In the genomic region with DNA sequence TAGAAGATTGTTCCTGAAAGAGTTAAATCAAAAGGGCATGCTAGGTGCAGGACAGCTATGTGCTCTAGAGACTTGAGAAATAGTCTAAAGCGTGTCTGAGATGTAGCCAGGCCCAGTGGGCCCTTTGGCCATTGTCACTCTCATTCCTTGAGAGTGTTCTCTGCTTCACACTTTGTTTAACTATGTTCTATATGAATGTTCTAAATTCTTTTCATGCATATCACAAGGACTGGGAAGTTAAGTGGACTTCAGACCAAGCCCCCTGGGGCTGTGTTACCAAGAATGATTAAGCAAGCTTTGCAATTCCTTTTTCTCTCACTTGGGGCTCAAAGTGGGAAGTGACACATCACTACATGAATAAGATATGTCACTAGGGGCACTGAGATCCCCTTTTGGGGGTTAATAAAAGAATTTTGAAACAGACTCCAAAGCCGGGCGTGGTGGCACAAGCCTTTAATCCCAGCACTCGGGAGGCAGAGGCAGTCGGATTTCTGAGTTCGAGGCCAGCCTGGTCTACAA, we compare ENCODE assay signal across 26 mouse cellular contexts. TPM values are rescaled to one million over a fixed set of nuclear protein-coding genes. Genes with fewer than 3 reads are reported as not detected.
"Had no signal": no experiment of that assay in that cellular context is flagged by ENCODE, and none has a peak within 500 bp of the region (broad histone marks: within the 10 kb centered on the region; RNA-seq: fewer than 3 reads in every experiment).

No protein-coding gene starts in this region.

- H3K36me3 ChIP-seq: intestine, embryonic 15.5 days; kidney, embryonic 15.5 days; limb, embryonic 10.5 days; limb, embryonic 13.5 days; liver, embryonic 12.5 days; liver, embryonic 15.5 days; lung, embryonic 15.5 days; midbrain, embryonic 10.5 days; midbrain, embryonic 13.5 days; neural tube, embryonic 13.5 days had no signal

- ATAC-seq: intestine, embryonic 15.5 days; liver, embryonic 12.5 days; midbrain, embryonic 13.5 days; midbrain, embryonic 16.5 days had no signal

- H3K9me3 ChIP-seq: intestine, embryonic 15.5 days; kidney, embryonic 15.5 days; limb, embryonic 10.5 days; limb, embryonic 13.5 days; liver, embryonic 12.5 days; liver, embryonic 15.5 days; lung, embryonic 15.5 days; megakaryocyte, embryonic 14.5 days; midbrain, embryonic 10.5 days; midbrain, embryonic 13.5 days; neural tube, embryonic 13.5 days had no signal

- DNase-seq: kidney, adult 11 months; kidney, adult 8-10 months; kidney, postnatal 10 days; kidney, postnatal 36 days; liver; lung, adult 18-20 months; lung, postnatal 4 days; thymus, postnatal 25 days had no signal

- H3K27me3 ChIP-seq: intestine, embryonic 15.5 days; kidney, embryonic 15.5 days; limb, embryonic 13.5 days; liver, embryonic 12.5 days; liver, embryonic 15.5 days; lung, embryonic 15.5 days; megakaryocyte, embryonic 14.5 days; midbrain, embryonic 13.5 days; neural tube, embryonic 13.5 days had no signal

- H3K27ac ChIP-seq: intestine, embryonic 15.5 days; kidney, embryonic 15.5 days; limb, embryonic 10.5 days; limb, embryonic 13.5 days; liver, embryonic 12.5 days; liver, embryonic 15.5 days; lung, embryonic 15.5 days; midbrain, embryonic 10.5 days; midbrain, embryonic 13.5 days; neural tube, embryonic 13.5 days had no signal

- H3K4me3 ChIP-seq: intestine, embryonic 15.5 days; kidney, embryonic 15.5 days; limb, embryonic 10.5 days; limb, embryonic 13.5 days; liver, embryonic 12.5 days; liver, embryonic 15.5 days; lung, embryonic 15.5 days; midbrain, embryonic 10.5 days; midbrain, embryonic 13.5 days; myocyte; neural tube, embryonic 13.5 days had no signal

- H3K9ac ChIP-seq: intestine, embryonic 15.5 days; kidney, embryonic 15.5 days; limb, embryonic 13.5 days; liver, embryonic 12.5 days; liver, embryonic 15.5 days; lung, embryonic 15.5 days; midbrain, embryonic 13.5 days; neural tube, embryonic 13.5 days had no signal

RNA-seq across cellular contexts. Expression of a gene that starts 43.7 kb away (rescaled TPM):
- total RNA-seq: layer of hippocampus, adult 18-20 months; monocyte, adult 5-6 weeks; neutrophil, adult 5-6 weeks had no signal
- polyA plus RNA-seq: kidney, embryonic 15.5 days; limb, embryonic 10.5 days; limb, embryonic 13.5 days; liver, embryonic 12.5 days; liver, embryonic 15.5 days; myocyte; spleen, adult 2 months; thymus, postnatal 0 days had no signal

RNA-seq across cellular contexts. Expression of a gene that starts 44.9 kb away (rescaled TPM):
- total RNA-seq: layer of hippocampus, adult 18-20 months; monocyte, adult 5-6 weeks; neutrophil, adult 5-6 weeks had no signal
- polyA plus RNA-seq: limb, embryonic 10.5 days; liver, embryonic 15.5 days; myocyte; spleen, adult 2 months; thymus, postnatal 0 days had no signal
